Mouse (Mus musculus): ENCODE measurements around the gene Tcp11l1.

Gene Tcp11l1

DNA sequence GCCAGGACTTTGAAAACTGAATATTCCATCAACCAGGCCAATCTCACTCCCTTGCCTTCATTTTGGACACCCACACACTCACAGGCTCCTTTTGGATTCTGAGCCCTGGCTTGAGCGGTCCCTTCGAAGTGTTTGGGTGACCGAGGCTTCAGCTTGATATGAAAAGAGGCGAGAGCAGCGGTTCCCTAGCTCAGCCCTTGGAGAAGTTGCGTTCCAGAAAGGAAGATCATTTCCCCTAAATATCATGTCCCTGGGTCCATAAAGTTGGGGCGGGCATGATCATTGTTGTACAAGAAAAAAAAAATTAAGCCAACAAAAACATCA is 479 bp upstream of the Tcp11l1 start:
- DNase-seq (ENCODE audit: low spot score) = no peak

DNA sequence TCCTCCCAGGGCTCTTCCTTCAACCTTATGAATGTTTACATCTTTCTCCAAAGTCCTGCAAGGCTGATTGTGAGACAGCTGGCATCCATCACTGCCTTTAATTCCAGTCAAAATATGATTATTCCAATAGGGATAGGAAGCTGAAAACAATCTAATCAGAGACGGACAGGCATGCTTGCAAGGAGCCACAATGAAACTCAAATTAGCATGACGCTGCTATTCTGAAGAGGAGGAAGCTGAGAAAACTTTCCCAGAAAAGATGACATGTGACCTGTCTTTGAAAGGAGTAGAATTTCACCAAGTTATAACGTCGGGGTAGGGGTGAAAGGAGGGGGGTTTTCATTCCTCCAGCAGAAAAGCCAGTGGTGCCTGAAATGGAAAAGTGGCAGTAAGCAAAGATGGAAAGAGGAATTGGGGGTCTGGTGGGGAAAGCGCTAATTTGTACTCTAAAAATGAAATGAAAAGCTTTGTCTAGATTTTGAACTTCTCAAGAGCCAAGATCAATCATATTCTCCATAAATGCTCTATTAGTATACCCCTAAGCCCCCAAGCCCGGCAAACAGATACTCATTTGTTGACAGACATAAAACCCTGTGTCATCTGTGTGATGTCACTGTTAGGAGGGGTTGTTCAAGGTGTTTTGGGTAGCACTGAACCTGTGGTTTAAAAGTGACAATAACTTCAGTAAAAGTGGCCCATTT is 1.1 kb downstream of the Tcp11l1 start:
- DNase-seq (ENCODE audit: low spot score) = no peak

DNA sequence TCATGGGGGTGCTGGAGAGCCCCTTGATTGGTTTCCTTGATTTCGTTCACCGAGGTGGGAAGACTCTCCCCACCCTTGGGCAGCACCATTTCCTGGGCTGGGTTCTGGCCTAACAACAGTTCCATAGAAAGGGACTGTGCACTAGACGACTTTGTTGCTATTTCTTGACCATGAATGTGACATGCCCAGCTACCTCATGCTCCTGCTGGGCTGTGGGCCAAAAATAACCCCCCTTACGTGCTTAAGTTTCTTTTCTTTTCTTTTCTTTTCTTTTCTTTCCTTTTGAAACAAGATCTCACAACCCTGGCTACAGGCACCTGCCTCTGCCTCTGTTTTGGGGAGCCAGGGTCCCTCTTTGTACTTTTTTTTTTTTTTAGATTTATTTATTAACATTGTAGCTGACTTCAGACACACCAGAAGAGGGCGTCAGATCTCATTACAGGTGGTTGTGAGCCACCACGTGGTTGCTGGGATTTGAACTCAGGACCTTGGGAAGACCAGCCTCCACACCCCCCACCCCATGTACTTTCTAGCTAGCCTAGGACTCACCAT is 2.1 kb downstream of the Tcp11l1 start:
- no peak for DNase-seq (ENCODE audit: low spot score)

DNA sequence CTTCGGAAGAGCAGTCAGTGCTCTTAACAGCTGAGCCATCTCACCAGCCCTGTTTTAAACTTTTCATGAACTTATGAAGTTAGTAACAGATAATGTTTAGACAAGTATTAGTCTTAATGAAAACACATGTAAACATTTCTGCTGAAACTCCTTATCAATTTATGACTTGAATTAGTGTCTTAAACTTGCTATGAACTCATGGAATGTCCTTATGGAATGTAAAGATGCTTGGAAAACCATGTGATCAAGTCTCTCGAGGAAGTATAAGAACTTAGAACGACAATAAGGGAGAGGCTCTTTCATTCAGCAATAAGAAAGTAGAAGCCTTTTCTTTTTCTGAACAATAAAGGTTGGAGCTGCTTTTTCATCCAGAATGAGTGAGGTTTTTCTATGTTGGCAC is 7.6 kb downstream of the Tcp11l1 start:
- DNase-seq (ENCODE audit: low spot score) = no peak

DNA sequence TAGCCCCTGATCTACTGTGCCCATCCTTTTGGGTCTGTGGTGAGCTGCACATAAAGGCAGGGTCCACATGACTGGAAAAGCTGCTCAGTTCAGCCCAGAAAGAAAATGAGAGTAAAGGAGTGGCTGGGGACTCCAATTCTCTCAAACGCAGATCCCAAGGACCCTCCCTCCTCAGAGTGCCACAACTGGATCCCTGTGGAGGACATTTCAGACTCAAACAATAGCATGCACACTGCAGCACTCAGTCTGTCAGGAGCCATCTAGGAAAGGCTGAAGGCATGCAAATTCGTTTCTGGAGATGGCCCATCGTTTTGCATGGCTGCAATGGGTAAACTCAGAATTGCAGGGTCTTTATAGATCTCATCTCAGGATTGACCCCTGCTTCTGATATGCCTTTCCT is 8.8 kb downstream of the Tcp11l1 start:
- no peak for DNase-seq (ENCODE audit: low spot score)

DNA sequence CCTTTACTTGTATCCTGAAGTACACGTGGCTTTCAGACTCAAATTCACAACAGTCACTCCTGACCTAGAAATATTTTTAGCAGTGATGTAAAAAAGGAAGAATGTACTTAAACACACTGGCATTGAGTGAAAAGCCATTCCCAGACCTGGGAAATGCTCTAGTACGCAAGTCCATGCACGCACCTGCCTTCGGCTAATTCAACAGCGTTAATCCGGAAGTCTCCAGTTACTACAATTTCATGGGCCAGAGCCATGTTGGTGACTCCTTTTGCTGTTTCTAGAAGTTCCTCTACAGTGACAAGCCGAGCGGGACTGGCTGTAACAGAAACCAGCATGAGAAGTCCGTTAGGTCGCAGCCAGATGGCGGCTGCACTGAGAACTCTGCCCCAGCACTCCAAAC is 12.3 kb downstream of the Tcp11l1 start:
- no peak for DNase-seq (ENCODE audit: low spot score)

DNA sequence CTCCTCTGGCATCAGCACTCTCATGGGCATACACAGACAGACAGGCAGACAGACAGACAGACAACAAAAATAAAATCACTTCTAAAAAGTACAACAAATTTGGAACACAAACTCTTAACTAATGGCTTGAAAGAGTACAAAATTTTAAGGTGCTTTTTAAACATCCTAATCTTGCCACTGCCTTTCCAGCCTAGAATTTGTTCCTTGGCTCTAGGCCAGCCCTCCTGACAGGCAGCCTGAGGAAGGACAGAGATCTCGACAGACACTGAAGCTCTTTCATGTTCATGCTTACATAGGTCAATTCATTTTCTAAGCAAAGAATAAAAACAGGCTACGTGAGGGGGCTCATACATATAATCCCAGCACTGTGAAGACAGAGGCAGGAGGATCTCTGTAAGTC is 19.4 kb downstream of the Tcp11l1 start:
- DNase-seq (ENCODE audit: low spot score) = no peak

DNA sequence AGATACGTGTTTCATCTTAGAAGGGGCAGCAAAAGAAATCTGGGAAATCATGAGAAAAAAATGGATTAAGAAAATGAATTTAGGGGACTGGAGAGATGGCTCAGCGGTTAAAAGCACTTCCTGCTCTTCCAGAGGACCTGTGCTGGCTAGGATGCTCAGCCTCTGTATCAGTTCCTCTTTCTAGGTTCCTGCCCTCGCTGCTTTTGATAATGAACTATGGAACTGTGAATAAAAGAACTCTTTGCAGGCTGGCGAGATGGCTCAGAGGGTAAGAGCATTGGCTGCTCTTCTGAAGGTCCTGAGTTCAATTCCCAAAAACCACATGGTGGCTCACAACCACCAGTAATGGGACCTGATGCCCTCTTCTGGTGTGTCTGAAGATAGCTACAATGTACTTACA is 21.2 kb downstream of the Tcp11l1 start:
- no peak for DNase-seq (ENCODE audit: low spot score)

DNA sequence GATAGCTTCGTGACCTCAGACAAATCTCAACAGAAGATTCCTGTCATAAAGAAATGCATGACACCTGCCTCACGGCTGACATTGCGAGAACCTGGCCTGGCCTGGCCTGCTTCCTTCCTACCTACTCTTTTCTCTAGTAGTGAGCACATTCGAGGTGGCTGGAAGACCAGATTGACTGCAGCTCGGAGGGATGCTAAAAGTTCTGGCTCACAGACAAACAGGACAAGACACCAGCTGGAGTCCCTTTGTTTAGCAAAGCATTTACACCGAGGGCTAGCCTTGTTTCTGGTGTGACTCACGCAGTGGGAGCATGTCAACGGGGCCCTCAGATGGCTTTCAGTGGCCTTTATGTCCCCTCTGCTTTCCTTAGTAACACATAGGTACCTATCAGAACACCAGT is 23.2 kb downstream of the Tcp11l1 start:
- DNase-seq (ENCODE audit: low spot score) = no peak

DNA sequence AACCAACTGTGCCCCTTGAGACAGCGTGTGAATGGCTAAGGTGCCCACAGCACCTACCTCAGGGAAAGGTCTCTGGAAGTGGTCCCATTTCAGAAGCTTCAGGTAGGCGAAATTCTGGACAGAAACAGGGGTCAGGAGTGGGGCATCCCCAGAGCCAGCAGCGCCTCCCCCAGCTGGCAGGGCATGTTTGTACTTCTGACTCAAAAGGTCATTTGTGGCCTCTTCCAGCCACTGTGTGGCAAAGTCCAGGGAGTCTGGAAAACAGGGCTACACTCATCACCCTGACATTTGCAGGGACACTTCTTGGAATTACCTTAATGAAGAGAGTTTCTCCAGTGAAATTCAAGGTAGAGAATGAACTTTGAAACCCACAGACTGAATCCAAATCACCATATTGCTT is 23.6 kb downstream of the Tcp11l1 start:
- no peak for DNase-seq (ENCODE audit: low spot score)

DNA sequence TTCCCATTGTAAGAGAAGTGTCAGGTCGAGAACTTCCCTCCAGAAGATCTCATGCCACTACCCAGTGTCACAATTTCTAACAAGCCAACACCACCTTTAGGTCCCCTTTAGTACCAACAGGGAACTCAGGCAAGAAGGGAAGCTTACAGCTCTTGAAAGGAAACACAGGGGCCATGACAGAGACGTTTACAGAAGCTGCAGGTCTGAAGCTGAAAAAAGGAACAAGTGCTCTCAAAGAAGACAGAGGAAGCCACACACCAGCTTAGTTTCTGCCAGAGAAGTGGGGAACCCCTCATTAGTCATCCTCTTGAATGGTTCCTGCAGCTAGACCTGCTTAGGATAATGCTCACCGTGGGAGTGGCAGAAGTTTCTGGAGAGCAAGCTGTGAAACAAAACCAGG is 24.7 kb downstream of the Tcp11l1 start:
- no peak for DNase-seq (ENCODE audit: low spot score)

DNA sequence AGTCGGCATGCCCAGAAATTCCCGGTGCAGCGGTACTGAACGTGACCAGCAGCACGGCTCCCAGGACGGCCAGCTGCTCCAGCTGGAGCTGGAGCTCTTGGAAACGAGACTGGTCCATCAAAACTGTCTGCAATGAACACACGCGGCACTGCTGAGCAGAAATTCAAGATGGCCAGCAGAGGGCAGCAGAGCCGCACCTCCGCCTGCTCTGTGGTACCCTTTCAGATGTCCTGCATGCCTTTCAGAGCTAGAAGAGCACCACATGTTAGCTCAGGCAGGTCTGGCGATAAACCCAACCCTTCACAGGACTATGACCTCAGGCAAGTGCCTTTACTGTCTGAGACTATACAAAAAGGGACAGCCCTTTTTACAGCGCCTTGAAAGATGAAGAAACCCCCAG is 26.6 kb downstream of the Tcp11l1 start:
- peak; percentile 81 for DNase-seq (ENCODE audit: low spot score)

DNA sequence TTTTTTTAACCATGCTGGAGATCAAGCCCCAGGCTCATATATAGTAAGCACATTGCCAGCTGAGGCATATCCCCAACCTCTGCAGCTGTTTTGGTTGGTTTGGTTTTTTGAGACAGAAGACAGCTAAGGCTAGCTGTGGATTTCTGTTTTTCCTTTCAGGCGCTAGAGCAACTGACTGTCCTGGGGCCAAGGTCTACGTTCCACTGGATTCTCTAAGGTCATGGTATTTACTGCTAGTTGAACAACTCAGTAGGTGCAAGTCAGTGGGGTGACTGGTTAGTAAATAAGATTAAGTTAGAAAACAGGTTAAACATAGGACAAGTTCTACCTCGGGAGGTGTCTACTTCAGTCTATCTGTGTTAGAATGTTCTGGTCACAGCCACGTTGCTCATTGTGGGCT is 27.2 kb downstream of the Tcp11l1 start:
- DNase-seq (ENCODE audit: low spot score) = no peak

DNA sequence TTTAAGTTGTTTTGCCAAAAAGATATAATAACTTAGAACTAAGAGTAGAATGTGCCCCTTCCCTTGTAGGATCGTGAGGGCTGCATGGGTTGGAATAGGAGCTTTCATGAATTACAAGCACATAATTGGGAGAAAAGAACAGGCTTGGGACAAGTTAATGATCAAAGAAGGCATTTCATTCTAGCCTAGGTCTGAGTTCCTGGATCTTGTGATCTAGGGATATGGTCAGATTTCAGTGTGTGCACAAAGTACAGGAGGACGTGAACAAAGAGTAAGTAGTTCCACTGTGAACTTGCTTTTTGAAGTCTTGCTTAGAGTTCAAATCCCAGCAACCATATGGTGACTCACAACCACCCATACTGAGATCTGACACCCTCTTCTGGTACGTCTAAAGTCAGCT is 34.6 kb downstream of the Tcp11l1 start:
- no peak for DNase-seq (ENCODE audit: low spot score)

DNA sequence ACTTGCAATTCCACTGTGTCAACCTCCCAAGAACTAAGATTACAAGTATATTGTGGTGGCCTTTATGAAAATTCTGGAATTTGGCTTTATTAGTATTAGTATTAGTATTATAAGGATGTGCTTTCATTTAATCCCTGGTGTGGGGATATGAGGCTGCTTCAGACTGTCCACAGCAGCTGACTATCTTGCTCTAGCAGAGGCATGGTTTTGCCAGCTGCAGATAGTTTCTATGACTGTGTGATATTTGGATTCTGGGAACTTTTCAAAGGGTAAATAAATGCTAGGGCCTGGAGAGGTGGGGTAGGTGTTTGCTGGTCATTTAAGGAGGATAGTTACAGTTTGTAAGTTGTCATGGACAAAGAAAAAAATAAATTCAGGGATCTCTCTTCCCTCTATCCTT is 40.2 kb downstream of the Tcp11l1 start:
- DNase-seq (ENCODE audit: low spot score) = no peak

DNA sequence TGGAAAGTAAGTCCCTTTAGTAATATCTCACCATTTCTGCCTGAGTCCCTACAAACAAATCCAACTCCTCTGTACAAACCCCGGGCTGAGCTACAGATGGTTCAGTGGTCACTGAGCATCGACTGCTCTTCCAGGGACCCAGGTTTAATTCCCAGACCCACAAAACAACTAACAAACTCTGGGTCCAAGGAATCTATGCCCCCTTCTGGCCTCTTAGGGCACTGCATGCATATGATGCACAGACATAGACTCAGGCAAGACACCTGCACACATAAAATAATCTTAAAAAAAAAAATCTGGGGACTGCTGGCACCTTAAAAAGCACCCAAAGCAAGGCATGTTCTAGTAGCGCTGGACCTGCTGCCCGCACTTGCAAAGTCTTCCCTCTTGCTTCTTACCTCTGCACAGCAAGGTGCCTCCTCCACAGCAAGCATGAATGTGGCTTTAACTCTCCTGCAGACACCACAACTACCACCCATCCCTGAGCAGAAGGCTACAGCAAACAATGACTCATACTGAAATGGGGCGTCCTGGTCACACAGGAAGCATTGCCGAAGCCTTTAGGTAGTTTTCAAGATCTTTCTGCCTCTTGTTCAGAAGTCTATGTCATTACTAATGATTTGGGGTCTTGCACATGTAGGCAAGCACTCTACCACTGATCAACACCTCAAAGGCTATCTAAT is 42.7 kb downstream of the Tcp11l1 start:
- DNase-seq (ENCODE audit: low spot score) = no peak

DNA sequence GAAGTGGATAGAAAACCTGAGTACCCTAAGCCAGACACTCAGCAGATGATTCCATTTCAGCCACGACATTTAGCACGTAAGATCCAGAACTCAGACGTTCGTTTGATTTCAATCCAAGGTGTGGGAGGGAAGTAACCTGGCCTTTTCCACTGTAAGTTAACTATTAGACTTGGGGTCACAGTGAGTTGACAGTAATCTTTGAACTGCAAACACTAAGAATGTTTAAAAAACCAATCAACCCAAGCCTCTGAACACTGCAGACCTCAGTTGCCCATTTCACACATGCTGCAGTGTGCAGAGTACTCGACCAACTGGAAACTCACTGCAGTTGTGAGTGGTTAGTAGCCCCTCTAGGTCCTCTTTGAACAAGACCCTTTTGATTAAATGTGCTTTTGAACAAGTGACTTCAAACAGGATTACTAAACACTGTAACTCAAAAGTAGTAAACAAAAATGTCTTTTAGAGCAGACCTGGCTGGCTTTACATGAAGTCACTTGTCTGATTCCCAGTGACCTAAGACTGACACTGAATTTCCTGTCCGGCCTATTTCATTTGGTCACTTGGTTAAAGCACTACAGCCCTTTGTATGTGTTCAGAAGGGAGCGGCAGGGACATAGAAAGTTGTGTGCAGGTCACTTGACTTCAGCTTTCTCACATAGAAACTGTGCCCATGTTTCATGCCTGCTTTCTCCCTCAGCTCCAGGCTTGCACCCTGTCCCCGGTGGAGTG is 48.4 kb downstream of the Tcp11l1 start:
- DNase-seq (ENCODE audit: low spot score) = no peak

DNA sequence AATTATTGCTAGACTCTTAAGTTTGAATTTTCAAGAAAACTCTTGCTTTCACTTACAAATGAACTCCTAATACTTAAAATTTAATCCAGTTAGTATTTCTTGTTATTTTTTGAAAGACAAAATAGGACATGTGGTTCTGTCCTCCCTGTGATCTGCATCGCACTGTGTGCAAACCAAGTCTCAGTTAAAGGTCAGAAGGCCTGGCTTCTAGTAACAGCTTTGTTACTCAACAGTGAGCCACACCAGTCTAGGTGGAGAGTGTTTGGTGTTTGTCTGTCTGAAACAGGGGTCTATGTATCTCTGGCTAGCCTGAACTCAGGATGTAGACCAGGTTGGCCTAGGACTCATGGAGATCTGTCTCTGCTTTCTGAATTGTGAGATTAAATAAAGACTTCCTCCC is 53.3 kb downstream of the Tcp11l1 start:
- peak; percentile 29 for DNase-seq (ENCODE audit: low spot score)

DNA sequence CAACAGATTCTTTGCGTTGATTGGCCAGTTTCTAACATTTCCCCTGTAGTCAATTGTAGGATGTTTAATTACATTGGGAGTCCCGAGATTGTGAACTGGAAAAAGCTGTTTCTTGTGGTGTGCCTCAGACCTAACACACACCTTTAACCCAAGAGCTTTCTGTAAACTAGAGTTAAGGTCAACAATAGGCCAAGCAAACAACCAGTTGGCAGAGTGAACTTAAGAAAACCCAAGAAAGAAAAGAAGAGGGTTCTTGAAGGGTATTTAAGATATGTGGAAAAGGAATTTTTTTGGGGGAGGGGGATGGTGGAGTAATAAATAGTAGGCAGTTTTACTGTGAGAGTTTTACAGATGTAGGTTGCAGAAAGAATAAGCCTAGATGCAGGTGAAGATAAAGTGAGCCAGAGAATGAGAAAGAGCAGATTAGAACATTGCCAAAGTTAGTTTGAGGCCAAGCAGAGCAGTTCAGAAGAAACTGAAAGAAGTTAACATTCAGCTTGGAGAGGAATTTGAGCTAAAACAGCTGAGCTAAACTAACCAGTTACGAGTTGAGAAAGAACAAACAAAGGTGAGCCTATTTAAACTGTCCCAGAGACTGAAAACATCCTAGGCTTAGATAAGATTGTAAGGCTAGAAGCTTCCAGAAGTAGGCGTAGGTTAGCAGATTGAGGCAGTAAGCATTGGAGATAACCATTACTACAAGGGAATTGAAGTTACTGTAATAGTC is 95.8 kb downstream of the Tcp11l1 start:
- peak; percentile 62 for DNase-seq (ENCODE audit: low spot score)

DNA sequence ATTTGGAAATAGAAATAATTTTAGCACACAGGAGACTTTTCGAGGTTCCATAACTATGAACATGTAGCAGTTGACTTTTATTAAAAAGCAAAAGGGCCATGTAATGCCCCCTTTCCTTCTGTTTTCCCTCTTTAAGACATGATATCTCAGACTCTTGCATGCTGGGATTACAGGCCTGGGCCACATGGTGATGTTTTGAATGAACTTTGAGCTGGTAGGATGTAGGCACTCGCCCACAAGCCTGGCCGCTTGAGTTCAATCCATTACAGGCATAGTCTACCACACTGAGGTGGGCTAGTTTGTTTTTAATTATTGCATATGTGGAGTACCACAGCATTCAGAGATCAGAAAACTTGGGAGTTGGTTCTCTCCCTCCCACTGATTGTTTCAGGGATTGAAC is 97.2 kb downstream of the Tcp11l1 start:
- no peak for DNase-seq (ENCODE audit: low spot score)
